Mouse (Mus musculus): Measurements from ENCODE around the gene Phf3.

- no peak for TF ChIP-seq CHD2 (IDR thresholded peaks at IDR 0.05; ENCODE audit: low read depth, low read length)
- TF ChIP-seq ZNF384 (IDR thresholded peaks at IDR 0.05; ENCODE audit: low read depth, low read length) = no peak
- no peak for TF ChIP-seq ZC3H11A (IDR thresholded peaks at IDR 0.05; ENCODE audit: borderline replicate concordance, low read depth, low read length)
- no peak for TF ChIP-seq HCFC1 (IDR thresholded peaks at IDR 0.05; ENCODE audit: borderline replicate concordance, insufficient read depth, low read length)
These were observed 83.5 kb downstream of the Phf3 start for GRCm38 (mm10) chr1:30790220-30790619.
